Mouse (Mus musculus) heart, adult 2 months (tissue): ENCODE results near the gene Rps10.

Experiments used
- CTCF ChIP-seq: fragments of 200-600 bp; IDR thresholded peaks from 2 replicates; pipeline ENCODE4 v1.8.1; 2022; ENCODE audit warnings: antibody characterized with exemption, mild to moderate bottlenecking, moderate library complexity
- EP300 ChIP-seq: fragments of 200-500 bp; IDR thresholded peaks from 2 replicates; pipeline ENCODE4 v1.6.1; 2011; ENCODE audit warnings: low read depth, low read length, control low read depth; ENCODE audit not compliant: insufficient read depth
- POLR2A ChIP-seq: fragments of 200-500 bp; IDR thresholded peaks from 2 replicates; pipeline ENCODE4 v1.6.1; 2011; ENCODE audit warnings: mild to moderate bottlenecking, low read depth, low read length, control low read depth; ENCODE audit not compliant: insufficient read depth

DNA sequence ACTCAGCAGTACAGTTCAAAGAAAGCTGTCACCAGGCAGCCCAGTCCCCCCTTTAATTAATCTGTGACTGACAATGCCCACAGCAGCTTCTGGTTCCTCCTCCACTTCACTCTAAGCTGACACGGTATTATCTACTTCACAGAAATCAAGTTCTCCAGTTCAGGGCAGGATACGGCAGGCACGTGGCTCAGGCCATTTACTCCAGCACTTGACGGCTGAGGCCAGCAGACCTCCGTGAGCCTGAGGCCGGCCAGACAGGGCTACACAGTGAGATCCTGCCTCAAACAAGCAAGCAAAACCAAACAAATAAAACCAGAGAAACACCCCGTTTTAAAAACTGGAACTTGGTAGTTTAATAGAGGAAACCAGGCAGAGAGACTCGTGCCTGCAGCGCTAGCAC is 49.8 kb downstream of the Rps10 start:
- TF ChIP-seq EP300 (0 out of 2 replicates have a peak, but pooled peaks have one; percentile 40), CTCF (no peak), POLR2A (peak; percentile 37; the same call in 1 of the 2 replicates)
